Mouse (Mus musculus) adrenal gland, postnatal 10 days (tissue): Measurements from ENCODE around the gene St6galnac6. TPM values are rescaled to one million over a fixed set of nuclear protein-coding genes. Genes with fewer than 3 reads are reported as not detected.

Source experiments
- DNase-seq: peaks from one replicate; pipeline ENCODE4 v3.0.0; 2021; ENCODE audit warnings: mixed read lengths
- total RNA-seq, 2 experiments: library from RNA; stranded (reverse); gene quantifications; 2 replicates each; pipeline ENCODE4 v1.2.3; 2021

The St6galnac6 gene
- total RNA-seq, 2 experiments from 2014 or later, result 55.2 to 64.1 TPM

DNA sequence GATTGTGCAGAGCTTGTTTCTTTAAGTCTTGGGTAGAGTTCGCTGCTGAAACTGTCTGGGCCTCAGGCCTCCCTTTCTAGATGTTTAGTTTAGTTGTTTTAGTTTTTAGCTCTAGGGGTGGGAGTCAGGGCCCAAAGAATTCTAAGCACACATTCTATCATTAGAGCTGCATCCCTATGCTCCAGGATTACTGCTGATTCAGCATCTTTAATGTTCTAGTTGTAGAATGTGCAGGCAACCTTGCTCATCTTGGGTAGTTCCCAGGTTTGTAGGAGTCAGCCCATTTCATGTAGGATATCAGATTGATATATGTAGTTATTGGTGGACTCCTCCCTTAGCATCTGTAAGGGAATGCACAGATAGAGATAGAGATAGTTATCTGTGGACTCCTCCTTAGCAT lies 17.6 kb downstream of the St6galnac6 start:
- DNase-seq, result no peak

DNA sequence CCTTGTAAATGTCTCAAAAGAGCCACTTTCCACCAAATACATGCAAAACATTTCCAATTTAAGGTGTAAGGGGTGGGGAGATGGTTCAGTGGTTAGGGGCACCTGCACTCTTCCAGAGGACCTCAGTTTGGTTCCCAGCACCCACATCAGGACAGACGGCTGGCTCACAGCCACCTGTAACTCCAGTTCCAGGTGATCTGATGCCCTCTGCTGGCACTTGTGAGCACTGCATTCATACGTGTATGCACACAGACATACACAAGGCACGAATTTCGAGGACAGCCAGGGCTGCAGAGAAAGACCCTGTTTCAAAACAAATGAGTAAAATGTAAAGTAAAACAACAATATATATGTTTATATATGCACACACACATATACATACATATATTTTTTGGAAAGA lies 18.1 kb downstream of the St6galnac6 start:
- no peak for DNase-seq

DNA sequence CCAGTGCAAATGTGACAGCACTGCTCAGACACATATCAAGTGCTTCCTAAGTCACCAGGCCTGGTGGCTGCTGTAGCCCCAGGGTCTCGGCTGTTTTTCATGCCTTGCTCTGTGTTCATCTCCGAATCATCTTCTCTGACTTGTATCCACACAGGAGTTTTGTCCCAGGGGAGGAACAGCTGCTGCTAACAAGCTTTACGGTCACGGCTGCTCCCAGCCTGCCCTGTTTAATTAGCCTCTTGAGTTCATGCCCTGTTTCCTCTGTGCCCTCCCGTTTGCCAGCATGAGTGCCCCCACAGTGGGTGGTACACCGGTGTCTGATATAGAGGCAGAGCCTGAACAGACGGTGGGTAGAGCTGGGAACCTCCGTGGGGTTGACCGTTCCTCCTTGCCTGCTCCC lies 18.5 kb downstream of the St6galnac6 start:
- no peak for DNase-seq

DNA sequence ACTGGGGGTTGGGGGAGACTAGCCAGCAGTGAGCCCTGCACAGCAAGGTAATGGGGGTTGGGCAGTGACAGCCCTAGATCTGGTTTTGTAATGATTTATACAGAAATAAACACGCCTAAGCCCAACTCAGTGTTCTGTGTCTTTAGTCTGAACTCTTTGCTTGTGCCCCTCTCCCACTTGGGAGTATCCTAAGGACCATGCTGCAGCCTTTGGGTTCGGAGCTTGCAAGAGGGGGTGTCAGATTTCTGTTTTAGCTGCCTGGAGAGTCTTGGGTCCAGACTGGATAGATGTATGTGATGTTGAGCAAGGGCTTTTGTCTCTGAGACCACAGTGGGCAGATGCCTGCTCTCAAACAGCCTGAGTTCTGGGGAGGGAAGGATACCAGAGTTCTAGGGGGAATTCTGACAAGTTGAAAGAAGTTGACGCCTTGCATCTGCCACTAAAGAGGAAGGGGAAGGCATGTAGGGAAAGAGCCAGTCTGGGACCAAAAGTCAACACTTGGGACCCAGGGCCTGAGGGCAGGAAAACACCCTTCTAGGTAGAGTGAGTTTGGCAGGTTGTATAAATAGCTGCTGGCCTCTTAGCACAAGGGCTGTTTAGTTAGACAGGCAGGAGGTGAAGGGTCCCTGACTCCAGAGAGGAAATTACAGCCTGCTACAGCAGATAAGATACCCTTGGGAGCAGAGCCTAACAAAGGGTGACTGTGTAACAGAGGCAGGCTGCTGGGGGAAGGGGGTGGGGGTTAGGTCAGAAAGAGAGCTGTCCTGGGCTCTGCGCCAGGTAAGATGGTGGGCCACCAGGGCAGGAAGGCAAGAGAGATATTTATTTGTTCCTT lies 21.4 kb downstream of the St6galnac6 start:
- peak; percentile 77 for DNase-seq

- no peak for DNase-seq
Observed at GRCm38 (mm10) chr2:32621517-32621859, 22.0 kb downstream of the St6galnac6 start, which contains the start of gene Ak1. Gene Ak1, plus strand, starts transcription at chr2:32621758.

GRCm38 (mm10) chr2:32624111-32624748 lies 24.7 kb downstream of the St6galnac6 start:
- no peak for DNase-seq

DNA sequence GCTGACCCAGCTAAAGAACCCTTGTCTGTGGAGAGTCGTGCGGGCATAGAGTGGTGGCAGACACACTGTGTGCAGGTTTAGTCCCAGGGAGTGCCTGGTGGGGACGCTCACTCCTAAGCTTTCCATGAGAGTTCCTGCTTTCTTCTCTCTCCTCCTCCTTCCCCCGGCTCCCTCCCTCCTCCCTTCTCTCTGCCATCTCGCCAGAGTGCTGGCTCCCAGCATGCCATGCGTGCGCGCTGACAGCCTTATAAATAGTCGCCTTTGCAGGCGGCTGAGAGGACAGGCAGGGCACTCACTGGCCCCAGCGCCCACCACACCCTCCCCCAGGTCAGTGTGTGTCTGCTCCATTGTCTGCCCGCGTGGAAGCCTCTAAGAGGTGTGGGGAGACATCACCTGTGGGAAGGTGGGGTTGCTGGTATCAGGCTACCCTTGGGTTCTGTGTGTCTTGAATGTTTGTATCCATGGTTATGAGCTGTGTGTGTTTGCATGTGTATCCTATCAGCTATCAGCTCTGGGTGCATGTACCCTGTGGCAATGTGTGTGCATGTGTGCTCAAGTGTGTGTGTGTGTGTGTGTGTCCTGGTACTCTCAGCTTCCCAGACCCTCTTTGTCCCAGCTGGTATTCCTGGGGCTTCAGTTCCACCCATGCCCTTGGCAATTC lies 25.8 kb downstream of the St6galnac6 start:
- peak; percentile 87 for DNase-seq

- peak; percentile 85 for DNase-seq
Observed at GRCm38 (mm10) chr2:32625873-32626694, 26.6 kb downstream of the St6galnac6 start.

- no peak for DNase-seq
Observed at GRCm38 (mm10) chr2:32627266-32628043, 27.9 kb downstream of the St6galnac6 start.

- DNase-seq, result no peak
Observed at GRCm38 (mm10) chr2:32628044-32628550, 28.6 kb downstream of the St6galnac6 start.

DNA sequence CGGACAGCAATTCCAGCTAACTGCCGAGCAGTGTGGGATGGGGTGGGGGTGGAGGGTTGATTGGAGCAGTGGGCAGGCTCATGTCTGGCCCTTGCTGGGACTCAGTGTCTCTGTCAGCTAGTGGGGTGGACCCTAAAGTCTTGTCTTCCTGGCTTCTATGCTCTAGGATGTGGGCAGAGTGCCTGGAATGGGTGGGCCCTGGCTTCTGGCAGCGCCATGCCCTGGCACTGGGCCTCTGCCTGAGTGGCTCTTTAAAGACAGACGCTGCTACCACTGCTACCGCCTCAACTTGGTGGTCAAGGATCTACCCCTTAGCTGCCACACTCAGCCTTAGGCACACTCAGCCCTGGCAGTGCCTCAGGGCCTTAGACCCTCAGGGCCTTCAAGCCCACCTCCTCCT lies 29.2 kb downstream of the St6galnac6 start:
- peak; percentile 87 for DNase-seq

DNA sequence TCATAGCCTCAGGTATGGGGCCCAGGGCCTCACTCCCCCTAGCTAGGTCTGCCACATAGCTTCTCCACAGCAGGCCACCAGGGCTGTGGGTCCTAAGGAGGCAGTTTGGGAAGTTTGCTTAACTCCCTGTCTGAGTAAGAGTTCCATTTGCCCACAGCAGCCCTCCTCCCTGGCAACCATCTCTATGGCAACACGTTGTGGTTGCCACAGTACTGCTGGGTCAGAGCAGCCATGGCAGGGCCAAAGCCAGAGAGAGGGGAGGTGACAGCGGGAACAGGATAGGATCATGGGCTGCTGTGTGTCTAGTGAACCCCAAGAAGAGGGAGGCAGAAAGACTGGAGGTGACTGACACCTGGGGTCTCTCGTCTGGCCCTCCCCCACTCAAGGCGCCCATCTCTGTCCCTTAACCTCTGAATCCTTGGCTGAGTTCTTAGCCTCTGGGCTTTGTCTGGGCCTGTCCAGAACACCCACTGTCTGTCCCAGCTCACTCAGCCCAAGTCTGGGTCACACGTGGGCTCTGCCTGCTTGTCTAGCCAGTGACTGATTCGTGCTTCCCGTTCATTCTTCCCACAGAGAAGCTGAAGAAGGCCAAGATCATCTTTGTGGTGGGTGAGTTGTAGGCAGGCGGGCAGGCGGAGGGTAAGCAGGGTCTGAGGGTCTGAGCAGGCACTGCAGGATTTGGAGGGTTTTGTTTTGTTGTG lies 29.9 kb downstream of the St6galnac6 start:
- peak; percentile 77 for DNase-seq

DNA sequence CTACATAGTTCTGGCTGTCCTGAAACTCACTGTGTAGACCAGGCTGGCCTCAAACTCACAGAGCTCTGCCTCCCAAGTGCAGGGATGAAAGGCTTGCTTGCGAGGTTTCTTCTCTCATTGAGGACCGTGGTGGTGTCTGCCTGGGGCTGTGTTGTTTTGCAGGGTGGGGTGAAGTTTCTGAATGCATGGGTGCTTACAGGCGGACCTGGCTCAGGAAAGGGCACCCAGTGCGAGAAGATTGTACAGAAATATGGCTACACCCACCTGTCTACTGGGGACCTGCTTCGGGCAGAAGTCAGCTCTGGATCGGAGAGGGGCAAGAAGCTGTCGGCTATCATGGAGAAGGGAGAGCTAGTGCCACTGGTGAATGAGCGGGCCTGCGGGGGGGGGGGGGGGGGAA lies 30.5 kb downstream of the St6galnac6 start:
- no peak for DNase-seq

- DNase-seq, result no peak
Observed at GRCm38 (mm10) chr2:32631046-32631445, 31.5 kb downstream of the St6galnac6 start.

GRCm38 (mm10) chr2:32631737-32632394 lies 32.4 kb downstream of the St6galnac6 start:
- DNase-seq, result peak; percentile 89

- no peak for DNase-seq
Observed at GRCm38 (mm10) chr2:32633660-32634059, 34.2 kb downstream of the St6galnac6 start.

GRCm38 (mm10) chr2:32634277-32635105 lies 35.0 kb downstream of the St6galnac6 start:
- DNase-seq, result no peak

DNA sequence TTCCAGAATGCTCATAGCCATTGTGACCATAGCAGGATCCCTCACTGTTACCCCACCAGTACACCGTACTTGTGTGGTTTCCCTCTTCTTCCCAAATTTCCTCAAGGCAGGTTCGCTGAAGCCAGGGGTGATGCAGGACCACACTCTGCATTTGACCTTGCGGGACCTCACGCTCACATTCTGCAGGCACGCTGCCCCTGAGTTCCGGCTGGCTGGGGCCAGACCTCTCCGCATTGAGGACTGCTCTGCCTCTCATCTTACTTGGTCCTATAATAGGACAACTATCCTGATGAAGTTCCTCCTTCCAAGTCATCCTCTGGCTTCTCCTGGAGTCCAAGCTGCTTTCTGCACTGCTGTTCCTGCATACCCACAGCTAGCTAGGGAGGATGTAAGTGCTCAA lies 37.1 kb downstream of the St6galnac6 start:
- no peak for DNase-seq

DNA sequence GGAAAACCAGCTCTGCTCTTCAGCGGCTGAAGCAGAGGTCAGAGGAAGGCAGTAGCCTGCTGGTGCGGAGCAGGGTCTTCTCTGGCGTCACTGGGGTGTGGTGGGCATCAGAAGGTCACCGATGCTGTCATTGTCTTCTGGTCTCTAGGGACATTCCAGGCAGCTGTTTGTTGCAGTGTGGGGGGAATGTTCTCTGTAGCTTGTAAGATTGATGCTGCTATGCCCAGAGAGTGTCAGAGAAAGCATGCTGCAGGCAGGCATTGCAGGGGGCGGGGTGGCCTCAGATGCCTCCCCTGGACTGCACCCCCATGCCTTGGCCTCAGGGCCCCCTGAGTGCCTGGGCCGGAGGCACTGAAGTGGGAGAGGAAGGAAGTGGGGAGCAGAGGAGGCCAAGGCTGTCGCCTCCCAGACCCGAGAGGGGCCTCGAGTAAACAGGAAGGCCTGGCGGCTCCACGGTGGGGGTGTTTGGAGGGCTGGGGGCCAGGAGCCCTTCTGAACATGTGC lies 38.3 kb downstream of the St6galnac6 start:
- DNase-seq, result peak; percentile 70
